Mouse (Mus musculus) stomach, postnatal 0 days (tissue): ENCODE results near the gene Crb1.

ENCODE experiments used
- CTCF ChIP-seq: IDR thresholded peaks from 2 replicates; pipeline ENCODE4 v1.5.1; 2016; ENCODE audit warnings: antibody characterized with exemption, low read depth, mild to moderate bottlenecking, moderate library complexity
- EP300 ChIP-seq: optimal IDR thresholded peaks from 2 replicates; pipeline ENCODE3; 2016; ENCODE audit warnings: antibody characterized with exemption

GRCm38 (mm10) chr1:139232636-139233035 is 144.3 kb downstream of the Crb1 start:
- TF ChIP-seq CTCF (no peak), EP300 (no peak)
